Mouse (Mus musculus) ovary, postnatal 10 days (tissue): Measurements from ENCODE around the gene Ift172.

Experiments
- DNase-seq: peaks from one replicate; pipeline ENCODE4 v3.0.0; 2022; ENCODE audit warnings: low spot score

The Ift172 gene

GRCm38 (mm10) chr5:31255971-31256370, 34.9 kb downstream of the Ift172 start:
- no peak for DNase-seq

GRCm38 (mm10) chr5:31255381-31255780, 35.5 kb downstream of the Ift172 start:
- no peak for DNase-seq

GRCm38 (mm10) chr5:31254901-31255300, 36.0 kb downstream of the Ift172 start:
- DNase-seq: no peak

GRCm38 (mm10) chr5:31254452-31254851, 36.5 kb downstream of the Ift172 start:
- no peak for DNase-seq

GRCm38 (mm10) chr5:31253806-31254205, 37.1 kb downstream of the Ift172 start:
- no peak for DNase-seq

- no peak for DNase-seq
Measured at GRCm38 (mm10) chr5:31252795-31253545, 37.9 kb downstream of the Ift172 start.

- DNase-seq: no peak
Measured at GRCm38 (mm10) chr5:31252151-31252550, 38.8 kb downstream of the Ift172 start.

GRCm38 (mm10) chr5:31251541-31252101, 39.3 kb downstream of the Ift172 start, which contains the start of gene Krtcap3:
Krtcap3 (plus strand) TSS chr5:31251691.
- no peak for DNase-seq

GRCm38 (mm10) chr5:31250716-31251115, 40.2 kb downstream of the Ift172 start:
- no peak for DNase-seq

- no peak for DNase-seq
Measured at GRCm38 (mm10) chr5:31242191-31242590, 48.7 kb downstream of the Ift172 start.

- DNase-seq: no peak
Measured at GRCm38 (mm10) chr5:31241522-31242034, 49.3 kb downstream of the Ift172 start.

GRCm38 (mm10) chr5:31240637-31241521, 50.0 kb downstream of the Ift172 start, which contains the start of the genes Nrbp1 and Gm9970:
Nrbp1 (plus strand) TSS chr5:31240864.
Gm9970 (minus strand) TSS chr5:31241232.
- DNase-seq: peak; percentile 90

- no peak for DNase-seq
Measured at GRCm38 (mm10) chr5:31226641-31227040, 64.3 kb downstream of the Ift172 start.

GRCm38 (mm10) chr5:31222696-31223095, 68.2 kb downstream of the Ift172 start:
- DNase-seq: no peak

GRCm38 (mm10) chr5:31221304-31221945, 69.5 kb downstream of the Ift172 start:
- DNase-seq: no peak

GRCm38 (mm10) chr5:31220448-31221303, 70.2 kb downstream of the Ift172 start, which contains the start of gene Ppm1g:
Ppm1g (minus strand) TSS chr5:31220687.
- DNase-seq: peak; percentile 97

- DNase-seq: peak; percentile 40
Measured at GRCm38 (mm10) chr5:31219911-31220447, 70.9 kb downstream of the Ift172 start.

- DNase-seq: no peak
Measured at GRCm38 (mm10) chr5:31219474-31219873, 71.4 kb downstream of the Ift172 start.

- no peak for DNase-seq
Measured at GRCm38 (mm10) chr5:31219070-31219469, 71.8 kb downstream of the Ift172 start.

GRCm38 (mm10) chr5:31218294-31218693, 72.6 kb downstream of the Ift172 start:
- DNase-seq: no peak
